In genomic region chr7:92732136-92732535, GRCm38 (mm10) we compare ENCODE assay signal across 18 mouse cellular contexts.
"Had no signal": no experiment of that assay in that cellular context is flagged by ENCODE, and none has a peak within 500 bp of the region (broad histone marks: within the 10 kb centered on the region; RNA-seq: fewer than 3 reads in every experiment).

No protein-coding gene starts in this region.

- H3K27me3 ChIP-seq: midbrain, embryonic 12.5 days; neural tube, embryonic 13.5 days; neural tube, embryonic 15.5 days had no signal

- H3K27ac ChIP-seq: midbrain, embryonic 10.5 days; midbrain, embryonic 12.5 days; neural tube, embryonic 13.5 days; neural tube, embryonic 15.5 days had no signal

- H3K4me1 ChIP-seq: midbrain, embryonic 10.5 days; midbrain, embryonic 12.5 days had no signal

- H3K9me3 ChIP-seq: midbrain, embryonic 10.5 days; midbrain, embryonic 12.5 days; neural tube, embryonic 13.5 days; neural tube, embryonic 15.5 days had no signal

- H3K9ac ChIP-seq: lung, embryonic 14.5 days; midbrain, embryonic 12.5 days; neural tube, embryonic 13.5 days; neural tube, embryonic 15.5 days had no signal

- DNase-seq: lung, adult 18-20 months; lung, embryonic 14.5 days; lung, postnatal 10 days; lung, postnatal 4 days; midbrain, embryonic 14.5 days; retina, postnatal 1 day; right cerebral cortex, adult 18-20 months; right cerebral cortex, postnatal 25 days; right cerebral cortex, postnatal 4 days; spleen, adult 18-20 months; thymus, adult 18-20 months; thymus, postnatal 14 days; thymus, postnatal 36 days had no signal

- H3K36me3 ChIP-seq: neural tube, embryonic 15.5 days had no signal

- H3K4me2 ChIP-seq: lung, embryonic 14.5 days; midbrain, embryonic 12.5 days; neural tube, embryonic 13.5 days; neural tube, embryonic 15.5 days had no signal

- H3K4me3 ChIP-seq: midbrain, embryonic 10.5 days; midbrain, embryonic 12.5 days; myocyte; neural tube, embryonic 13.5 days; neural tube, embryonic 15.5 days had no signal
